Mouse (Mus musculus): ENCODE measurements around the gene Metrnl. TPM values are rescaled to one million over a fixed set of nuclear protein-coding genes. Genes with fewer than 3 reads are reported as not detected.

Metrnl gene
- total RNA-seq, 2 experiments from 2014 or later, result 13.8 to 16.8 TPM

GRCm38 (mm10) chr11:121683243-121683642 is 18.1 kb upstream of the Metrnl start:
- no peak for DNase-seq (ENCODE audit: low spot score in 2 of 2)

GRCm38 (mm10) chr11:121685491-121686001 is 15.8 kb upstream of the Metrnl start:
- DNase-seq (ENCODE audit: low spot score in 2 of 2), result no peak

- DNase-seq (ENCODE audit: low spot score in 2 of 2), result no peak
These were observed 15.3 kb upstream of the Metrnl start for GRCm38 (mm10) chr11:121686091-121686490.

DNA sequence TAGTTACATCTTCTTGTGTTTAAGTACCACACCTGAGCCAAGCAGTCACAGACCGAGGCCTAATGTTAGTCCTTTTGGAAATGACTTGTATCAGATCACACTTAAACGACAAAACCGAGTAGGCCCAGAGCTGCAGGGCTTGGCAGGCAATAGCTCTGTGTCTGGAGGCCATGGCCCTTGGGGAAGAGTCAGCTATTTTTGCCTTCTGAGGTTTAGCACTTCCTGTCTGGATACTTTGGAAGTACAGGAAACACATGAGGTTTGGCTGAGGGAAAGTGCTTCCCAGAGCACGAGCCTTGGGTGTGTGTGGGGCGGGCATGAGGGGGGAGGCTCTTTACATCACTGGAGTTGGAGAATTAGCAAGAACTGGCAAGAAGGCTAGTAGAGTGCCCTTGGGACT is 14.7 kb upstream of the Metrnl start:
- DNase-seq (ENCODE audit: low spot score in 2 of 2), result no peak

- no peak for DNase-seq (ENCODE audit: low spot score in 2 of 2)
These were observed 13.3 kb upstream of the Metrnl start for GRCm38 (mm10) chr11:121688024-121688423.

- no peak for DNase-seq (ENCODE audit: low spot score in 2 of 2)
These were observed 5.9 kb upstream of the Metrnl start for GRCm38 (mm10) chr11:121695304-121696064.

GRCm38 (mm10) chr11:121697271-121697670 is 4.1 kb upstream of the Metrnl start:
- DNase-seq (ENCODE audit: low spot score in 2 of 2), result no peak

DNA sequence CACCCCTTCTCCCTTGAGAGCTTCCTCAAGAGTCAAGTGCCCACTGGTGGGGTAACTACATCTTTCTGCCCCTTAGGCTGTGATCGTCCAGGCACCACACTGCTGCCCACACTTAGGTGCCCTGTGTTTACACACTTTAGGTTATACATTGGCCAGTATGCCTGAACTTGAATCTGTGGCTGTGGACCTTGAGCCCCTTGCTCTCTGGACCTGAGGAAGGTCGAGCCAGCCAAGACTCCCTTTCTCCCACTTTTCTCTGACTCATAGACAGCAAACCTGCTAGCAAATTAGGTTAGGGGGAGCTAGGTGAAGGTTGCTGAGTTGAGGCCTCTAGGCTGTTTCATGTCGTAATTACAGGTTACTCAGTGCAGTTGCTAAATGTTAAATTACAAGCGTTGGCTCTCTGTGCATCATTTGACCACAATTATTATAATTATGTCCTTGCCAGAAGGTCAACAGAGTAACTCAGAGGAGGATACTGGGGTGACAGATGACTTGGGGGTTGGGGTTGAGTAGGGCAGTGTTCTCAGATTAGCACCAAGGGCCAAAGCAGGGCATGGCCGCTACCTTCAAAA is 2.9 kb upstream of the Metrnl start:
- DNase-seq (ENCODE audit: low spot score in 2 of 2), result no peak

DNA sequence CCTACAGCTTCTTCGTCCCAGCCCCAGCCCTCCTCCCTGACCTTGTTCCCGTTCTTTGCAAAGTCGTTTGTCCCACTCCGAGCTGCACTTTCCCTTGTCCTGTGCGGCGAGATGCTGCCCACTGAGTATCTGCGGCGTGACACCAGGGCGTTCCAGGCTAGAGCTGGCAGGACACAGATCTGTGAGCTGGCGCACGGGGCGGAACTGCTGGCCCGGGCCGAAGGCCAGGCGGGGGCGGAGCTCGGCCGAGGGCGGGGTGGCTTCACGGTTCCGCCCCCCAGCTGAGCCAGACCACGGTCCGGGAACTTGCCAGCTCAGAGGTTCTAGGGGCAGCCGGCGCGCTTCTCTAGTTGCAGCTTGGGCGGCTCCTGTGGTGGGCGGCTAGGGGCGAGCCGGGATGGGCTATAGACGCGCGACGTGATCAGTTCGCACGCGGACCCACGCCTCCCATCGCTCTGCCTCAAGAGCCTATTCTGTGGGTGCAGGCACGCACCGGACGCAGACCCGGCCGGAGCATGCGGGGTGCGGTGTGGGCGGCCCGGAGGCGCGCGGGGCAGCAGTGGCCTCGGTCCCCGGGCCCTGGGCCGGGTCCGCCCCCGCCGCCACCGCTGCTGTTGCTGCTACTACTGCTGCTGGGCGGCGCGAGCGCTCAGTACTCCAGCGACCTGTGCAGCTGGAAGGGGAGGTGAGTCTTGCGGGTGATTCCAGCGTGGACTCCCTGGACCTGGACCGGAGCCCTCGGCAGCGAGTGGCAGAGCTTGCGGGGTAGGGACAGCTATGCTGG is 959 bp downstream of the Metrnl start:
- peak; percentile 86 to 88 for DNase-seq (ENCODE audit: low spot score in 2 of 2)

DNA sequence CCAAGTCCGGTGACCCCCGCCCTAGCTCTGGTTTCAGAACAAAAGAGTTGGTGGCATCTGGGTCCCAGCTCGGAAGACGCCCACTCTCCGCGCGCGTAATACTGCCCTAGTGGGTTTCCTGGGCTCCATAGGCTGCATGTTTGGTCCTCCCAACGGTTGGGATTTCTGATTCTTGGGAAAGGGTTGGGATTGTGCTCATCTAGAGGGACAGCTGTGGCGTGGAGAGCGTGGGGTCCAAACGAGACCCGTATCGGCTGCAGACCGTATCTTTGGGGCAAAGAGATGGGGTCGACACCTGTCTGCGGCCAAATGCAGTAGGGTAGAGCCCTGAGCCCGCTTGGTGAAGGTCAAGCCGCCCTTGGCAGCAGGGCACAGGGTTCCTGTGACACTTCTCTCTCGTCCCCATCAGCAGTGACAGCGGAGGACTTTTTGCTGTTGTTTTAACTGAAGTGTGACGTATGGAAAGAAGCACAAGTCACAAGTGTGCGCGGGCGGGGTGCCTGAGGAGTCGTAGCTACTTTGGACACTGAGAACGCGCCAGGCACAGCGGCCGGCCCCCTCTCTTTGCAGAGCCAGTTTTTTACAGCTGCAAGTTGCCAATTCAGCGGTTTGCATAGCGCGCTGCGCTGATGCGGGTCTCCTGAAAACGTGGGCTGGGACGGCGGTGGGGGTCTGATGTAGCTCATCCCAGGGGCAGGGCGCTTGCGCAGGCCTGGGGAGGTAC is 1.7 kb downstream of the Metrnl start:
- no peak for DNase-seq (ENCODE audit: low spot score in 2 of 2)

DNA sequence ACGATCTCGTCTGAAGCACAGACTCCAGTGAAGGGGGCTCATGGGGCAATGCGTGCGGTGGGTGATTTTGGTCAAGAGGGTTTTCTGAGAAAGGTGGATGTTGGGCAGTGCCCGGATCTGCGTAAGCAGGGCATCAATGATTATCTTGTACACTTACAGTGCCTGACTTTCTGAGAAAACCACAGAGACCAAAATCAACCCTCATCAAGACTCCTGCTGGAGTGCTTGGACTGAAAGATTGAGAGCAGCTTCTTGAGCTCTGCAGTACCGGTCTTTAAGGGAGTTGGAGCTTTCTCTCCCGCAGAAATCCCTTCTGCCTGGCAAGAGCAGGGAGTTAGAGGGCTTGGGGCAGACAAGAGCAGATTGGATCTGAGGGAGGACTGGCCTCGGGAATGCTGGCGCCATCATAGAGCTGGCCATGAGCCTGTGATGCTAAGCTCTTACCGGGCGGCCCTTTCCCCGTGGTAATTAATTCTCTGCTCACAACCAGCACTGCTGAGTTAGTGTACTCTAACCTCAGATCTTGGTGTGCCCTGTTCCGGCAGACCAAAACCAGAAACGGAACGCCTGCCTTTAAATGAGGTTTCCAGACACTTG is 2.4 kb downstream of the Metrnl start:
- DNase-seq (ENCODE audit: low spot score in 2 of 2), result no peak

DNA sequence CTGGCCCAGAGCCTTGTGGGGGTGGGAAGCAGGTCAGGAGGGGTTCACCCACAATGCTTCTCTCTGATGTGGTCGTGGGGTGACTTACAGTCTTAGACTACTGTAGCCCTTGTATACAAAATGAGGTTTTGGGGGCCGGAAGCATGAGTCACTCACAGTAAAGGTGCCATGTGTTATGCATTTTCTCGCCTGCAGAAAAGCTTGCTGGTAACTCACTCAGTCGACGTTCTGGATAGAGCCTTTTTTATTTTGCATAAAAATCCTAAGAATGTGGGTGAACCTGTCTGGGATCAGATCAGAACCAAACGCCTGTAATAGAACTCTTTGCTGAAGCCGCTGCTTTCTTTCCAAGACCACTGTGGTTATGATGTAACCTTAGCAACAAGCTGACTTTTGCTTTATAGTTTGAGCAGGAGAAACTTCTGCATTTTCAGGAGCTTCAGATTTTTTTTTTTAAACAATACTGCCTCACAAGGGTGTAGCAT is 5.2 kb downstream of the Metrnl start:
- DNase-seq (ENCODE audit: low spot score in 2 of 2), result no peak

DNA sequence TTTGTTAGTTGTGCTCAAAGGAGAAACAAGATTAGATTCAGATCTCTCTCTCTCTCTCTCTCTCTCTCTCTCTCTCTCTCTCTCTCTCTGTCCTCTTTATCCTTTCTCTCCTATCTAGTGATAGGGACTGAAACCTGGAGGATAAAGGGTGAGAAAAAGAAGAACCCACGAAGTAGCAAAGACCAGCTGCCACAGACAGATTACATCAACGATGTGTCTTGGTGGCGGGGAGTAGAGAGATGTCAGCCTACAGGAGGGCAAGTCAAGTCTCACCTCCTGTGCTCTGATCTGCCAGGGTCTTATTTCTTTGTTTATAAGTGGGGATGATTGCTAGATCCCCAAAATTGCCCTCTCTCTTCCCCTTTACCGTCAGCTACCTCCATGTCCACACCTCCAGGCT is 7.9 kb downstream of the Metrnl start:
- no peak for DNase-seq (ENCODE audit: low spot score in 2 of 2)

DNA sequence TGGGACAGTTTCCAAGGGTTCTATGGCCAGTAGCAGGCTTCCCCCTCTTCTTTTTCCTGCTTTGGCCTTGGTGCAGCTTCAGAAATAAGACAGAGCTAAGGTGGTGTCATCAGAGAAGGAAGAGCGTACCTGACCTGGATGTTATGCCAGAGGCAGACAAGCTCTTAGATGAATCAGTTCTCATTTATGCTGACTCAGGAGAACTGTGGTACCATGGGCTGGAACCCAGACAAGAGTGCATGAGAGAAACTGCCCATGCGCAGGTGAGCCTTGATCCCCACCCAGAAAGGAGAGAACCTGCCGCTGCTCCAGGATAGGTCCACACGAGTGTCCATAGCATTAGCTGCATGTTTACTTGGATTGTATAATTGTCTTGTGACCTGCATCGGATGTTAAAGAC is 8.9 kb downstream of the Metrnl start:
- no peak for DNase-seq (ENCODE audit: low spot score in 2 of 2)

GRCm38 (mm10) chr11:121712987-121713386 is 11.6 kb downstream of the Metrnl start:
- no peak for DNase-seq (ENCODE audit: low spot score in 2 of 2)

DNA sequence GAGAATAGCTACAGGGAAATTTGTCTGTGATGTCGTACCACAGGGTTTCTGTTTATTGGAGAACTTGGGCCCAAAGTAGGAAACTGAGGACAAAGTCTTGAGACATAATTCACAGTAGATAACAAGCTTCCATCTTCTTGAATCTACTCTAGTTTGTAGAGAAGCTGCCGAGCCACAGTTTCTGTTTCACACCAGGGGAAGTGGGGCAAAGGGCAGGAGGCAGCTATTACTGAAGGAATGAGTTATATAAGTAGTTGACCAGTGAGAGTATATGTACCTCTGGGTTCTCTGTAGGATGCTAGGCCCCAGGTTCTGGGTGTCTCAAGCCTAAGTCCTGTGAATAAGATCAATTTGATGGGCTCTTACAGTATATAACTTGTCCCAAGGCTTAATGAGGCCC is 12.2 kb downstream of the Metrnl start:
- DNase-seq (ENCODE audit: low spot score in 2 of 2), result no peak

DNA sequence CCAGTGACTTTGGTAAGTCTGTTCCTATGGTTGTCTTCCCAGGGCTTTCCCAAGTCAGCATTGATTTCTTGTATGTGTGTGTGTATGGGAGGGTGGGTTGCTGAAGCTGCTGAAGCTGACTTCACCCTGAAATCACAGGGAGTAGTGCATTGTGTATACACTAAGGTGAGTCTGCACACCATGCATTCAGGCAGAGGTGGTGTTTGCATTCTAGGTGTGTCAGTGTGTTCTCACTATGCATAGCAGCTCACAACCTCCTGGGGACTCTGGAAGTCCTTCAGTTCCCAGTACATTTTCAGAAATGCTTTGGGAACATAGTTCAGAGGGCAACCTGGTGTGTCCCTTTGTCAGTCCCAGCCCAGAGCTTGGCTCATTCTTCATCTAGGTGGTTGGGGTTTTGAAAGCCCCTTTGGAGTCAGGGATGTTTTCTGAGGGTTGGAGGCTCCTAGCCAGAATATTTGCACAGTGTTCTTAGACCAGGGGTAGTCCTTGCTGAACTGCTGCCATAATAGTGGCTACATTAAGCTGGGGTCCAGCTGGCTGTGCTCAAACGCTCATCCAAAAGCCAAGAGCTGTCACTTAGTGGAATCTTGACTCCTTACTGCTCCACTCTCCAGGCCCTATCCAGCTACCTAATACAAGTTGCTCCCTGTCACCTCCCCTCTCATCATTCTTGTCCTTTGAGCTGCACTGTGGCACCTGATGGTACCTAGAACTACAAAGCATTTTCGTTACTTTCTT is 13.6 kb downstream of the Metrnl start:
- no peak for DNase-seq (ENCODE audit: low spot score in 2 of 2)

DNA sequence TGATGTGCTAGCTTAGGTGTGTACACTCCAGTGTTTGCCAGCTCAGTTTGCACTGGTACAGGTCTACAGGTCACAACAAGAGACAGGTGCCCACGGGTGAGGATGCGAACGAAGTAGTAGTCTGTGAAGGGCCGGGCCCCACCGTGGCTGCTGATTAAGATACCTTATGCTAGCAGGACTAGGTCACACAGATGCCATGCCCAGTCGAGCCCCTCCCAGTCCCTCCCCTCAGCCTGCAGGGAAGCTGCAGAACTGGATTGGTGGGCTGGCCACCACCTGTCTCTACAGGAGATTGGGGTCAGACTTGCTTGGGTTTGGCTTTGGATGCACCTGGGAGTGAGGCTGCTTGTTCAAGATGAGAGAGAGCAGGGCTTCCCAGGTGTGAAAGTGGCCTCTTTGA is 16.4 kb downstream of the Metrnl start:
- no peak for DNase-seq (ENCODE audit: low spot score in 2 of 2)

DNA sequence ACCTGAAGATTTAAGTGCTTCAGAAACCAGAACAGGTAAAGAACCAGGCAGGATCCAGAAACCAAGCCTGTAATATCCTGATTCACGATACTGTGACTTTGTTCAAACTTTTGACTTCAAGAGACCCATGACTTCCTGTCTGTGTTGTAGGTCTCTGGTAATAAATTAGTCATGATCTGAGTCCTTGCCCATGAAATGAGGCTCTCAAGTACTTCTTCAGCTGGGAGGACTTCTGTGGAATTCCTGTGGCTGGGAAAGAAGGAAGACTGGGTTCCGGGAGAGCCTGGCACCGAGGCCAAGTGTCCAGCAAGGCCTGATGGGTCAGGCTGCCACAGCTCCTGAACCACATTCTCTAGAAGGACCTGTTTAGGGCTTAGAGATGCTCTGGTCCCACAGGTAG is 19.4 kb downstream of the Metrnl start:
- DNase-seq (ENCODE audit: low spot score in 2 of 2), result no peak

- no peak for DNase-seq (ENCODE audit: low spot score in 2 of 2)
These were observed 21.1 kb downstream of the Metrnl start for GRCm38 (mm10) chr11:121722434-121722833.

Data from adrenal gland, postnatal 4 days (tissue).